Mouse (Mus musculus) lung, postnatal 0 days (tissue): ENCODE data around the gene Mrps31.

ENCODE experiments used
- CTCF ChIP-seq: IDR thresholded peaks from 2 replicates; pipeline ENCODE4 v1.5.1; 2016; ENCODE audit warnings: antibody characterized with exemption, mild to moderate bottlenecking
- EP300 ChIP-seq: IDR thresholded peaks from 2 replicates; pipeline ENCODE4 v1.6.1; 2016; ENCODE audit warnings: antibody characterized with exemption, mild to moderate bottlenecking, control low read depth

DNA sequence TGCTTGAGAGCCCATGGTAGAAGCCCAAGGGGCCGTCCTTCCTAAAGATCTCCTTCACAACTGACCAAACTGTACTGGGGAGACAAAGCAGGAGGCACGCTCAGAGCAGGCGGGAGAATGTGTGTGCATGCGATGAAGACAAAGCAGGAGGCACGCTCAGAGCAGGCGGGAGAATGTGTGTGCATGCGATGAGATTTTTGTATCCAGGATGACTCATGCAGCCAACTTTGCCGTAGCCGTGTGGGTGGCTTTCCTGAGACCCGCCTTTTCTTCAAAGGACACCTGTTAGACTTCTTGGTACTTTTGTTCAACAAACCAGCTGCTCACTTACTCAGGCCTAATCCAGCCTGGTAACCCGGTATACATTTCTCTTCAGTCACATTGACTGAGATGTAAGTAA lies 30.2 kb upstream of the Mrps31 start:
- TF ChIP-seq CTCF = no peak
- TF ChIP-seq EP300 = no peak
